Mouse (Mus musculus): ENCODE results near the gene Vmn2r54.
"Not testable (repeated sequence)": the region's sequence is repeated elsewhere in the genome, so short reads cannot be mapped to it uniquely, and the experiment has no call there.

Gene Vmn2r54

GRCm38 (mm10) chr7:12640219-12640618 is at the start of gene Vmn2r54:
TSS of gene Vmn2r54 (minus strand) at chr7:12640319.
- DNase-seq (ENCODE audit: low read depth, low spot score) = not testable (repeated sequence)

- DNase-seq (ENCODE audit: low read depth, low spot score) = not testable (repeated sequence)
These were observed 44.8 kb upstream of the Vmn2r54 start, which contains the start of gene Vmn2r55 for GRCm38 (mm10) chr7:12684903-12685302. TSS of gene Vmn2r55 (minus strand) at chr7:12685003.

- no peak for DNase-seq (ENCODE audit: low read depth, low spot score)
These were observed 31.4 kb downstream of the Vmn2r54 start, which contains the start of gene Vmn2r53 for GRCm38 (mm10) chr7:12608688-12609087. TSS of gene Vmn2r53 (minus strand) at chr7:12608788.

All from skeletal muscle tissue, adult 2 months (tissue).